Mouse (Mus musculus) retina, adult 2 months (tissue): ENCODE results near the gene Plb1.

Source experiments
- DNase-seq: peaks from one replicate; pipeline ENCODE4 v3.0.0-alpha.2; 2012; ENCODE audit warnings: low read depth, low spot score

Gene Plb1

DNA sequence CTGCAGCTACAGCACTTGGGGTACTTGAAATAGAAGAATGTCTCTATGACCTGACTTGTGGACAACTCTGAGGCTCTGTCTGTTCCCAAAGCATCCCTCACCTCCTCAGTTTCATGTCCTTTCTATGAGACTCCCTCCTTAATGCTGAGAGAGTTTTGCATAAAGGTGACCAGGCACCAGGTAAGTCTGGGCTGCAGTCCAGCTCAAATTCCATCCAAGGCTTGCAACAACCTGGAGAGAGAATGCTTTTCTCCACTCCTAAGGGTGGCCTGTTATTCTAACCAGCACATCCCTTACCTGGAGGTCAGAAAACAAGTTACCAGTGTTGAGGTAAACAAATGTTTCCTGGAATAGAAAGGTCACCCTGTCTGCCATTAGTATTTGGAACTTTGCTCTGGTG is 159.8 kb downstream of the Plb1 start:
- no peak for DNase-seq

GRCm38 (mm10) chr5:32394586-32394985 is 162.1 kb downstream of the Plb1 start:
- DNase-seq, result no peak

GRCm38 (mm10) chr5:32395101-32395892 is 162.8 kb downstream of the Plb1 start:
- DNase-seq, result no peak

DNA sequence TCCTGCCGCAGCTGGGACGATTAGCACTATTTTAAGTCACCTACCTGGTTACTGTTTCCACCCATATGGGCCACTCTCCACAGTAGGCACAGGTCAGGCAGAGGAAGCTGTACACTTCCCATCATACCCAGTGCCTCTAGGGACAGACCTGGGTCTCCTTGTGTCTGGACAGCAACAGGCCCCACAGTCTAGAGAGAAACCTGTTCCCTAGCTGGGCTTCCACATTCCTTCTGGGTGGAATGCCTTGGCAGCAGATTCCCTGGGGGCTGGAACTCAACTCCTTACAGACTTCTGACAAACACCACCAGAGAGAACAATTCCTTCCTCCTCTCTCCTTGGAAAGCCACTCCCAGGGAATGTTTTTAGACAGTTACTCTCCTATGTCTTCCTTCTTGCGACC is 165.2 kb downstream of the Plb1 start:
- DNase-seq, result no peak

DNA sequence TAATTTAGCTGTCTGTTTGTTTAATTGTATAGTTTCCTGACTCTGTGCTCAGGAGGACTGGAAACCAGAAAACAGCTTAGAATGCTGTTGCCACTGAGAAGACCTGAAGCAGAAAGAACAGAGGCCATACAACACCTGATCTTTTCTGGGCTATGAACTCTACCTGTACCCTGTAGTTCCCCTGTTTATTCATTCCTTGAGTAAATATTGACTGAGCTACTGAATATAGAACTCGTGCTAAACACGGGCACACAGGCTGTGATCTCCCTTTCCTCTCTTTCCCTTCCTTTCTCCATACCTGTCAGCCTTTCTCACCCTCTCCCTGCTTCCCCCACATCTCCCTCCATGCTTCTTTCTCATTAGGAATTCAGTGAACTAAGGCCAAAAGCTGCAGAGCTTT is 168.4 kb downstream of the Plb1 start:
- DNase-seq, result no peak

- no peak for DNase-seq
Observed at GRCm38 (mm10) chr5:32403082-32403953, 170.8 kb downstream of the Plb1 start.

DNA sequence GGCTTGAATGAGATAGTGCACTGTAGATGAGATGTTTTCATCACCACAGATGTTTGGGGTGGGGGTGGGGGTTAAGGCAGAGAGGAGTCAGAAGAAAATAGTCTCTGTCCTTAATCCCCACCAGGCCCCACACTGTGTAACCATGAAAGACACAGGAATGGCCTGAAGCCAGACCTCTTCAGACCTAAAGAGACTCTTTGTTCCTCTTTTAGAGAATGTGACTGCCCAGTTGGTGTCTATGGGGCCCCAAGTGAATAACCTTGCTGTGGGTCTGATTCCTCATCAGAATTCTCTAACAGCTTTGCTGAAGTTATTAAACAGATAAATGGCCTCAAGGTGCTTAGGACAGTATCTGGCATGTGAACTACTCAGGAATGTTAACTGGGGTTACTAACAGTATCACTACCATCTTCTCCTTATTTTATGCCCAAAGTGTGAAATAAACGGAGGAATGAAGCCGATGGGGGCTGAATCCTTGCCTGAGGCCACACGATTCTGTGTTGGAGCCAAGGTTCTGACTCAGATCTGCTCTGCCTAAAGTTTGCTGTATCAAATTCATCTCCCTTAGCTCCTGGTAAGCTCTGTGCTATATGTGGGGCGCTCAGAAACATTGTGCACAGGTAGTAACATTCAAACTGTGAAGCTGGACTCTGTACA is 172.8 kb downstream of the Plb1 start:
- DNase-seq, result no peak

GRCm38 (mm10) chr5:32408771-32409170 is 176.3 kb downstream of the Plb1 start:
- no peak for DNase-seq

GRCm38 (mm10) chr5:32409747-32410146 is 177.2 kb downstream of the Plb1 start:
- no peak for DNase-seq

DNA sequence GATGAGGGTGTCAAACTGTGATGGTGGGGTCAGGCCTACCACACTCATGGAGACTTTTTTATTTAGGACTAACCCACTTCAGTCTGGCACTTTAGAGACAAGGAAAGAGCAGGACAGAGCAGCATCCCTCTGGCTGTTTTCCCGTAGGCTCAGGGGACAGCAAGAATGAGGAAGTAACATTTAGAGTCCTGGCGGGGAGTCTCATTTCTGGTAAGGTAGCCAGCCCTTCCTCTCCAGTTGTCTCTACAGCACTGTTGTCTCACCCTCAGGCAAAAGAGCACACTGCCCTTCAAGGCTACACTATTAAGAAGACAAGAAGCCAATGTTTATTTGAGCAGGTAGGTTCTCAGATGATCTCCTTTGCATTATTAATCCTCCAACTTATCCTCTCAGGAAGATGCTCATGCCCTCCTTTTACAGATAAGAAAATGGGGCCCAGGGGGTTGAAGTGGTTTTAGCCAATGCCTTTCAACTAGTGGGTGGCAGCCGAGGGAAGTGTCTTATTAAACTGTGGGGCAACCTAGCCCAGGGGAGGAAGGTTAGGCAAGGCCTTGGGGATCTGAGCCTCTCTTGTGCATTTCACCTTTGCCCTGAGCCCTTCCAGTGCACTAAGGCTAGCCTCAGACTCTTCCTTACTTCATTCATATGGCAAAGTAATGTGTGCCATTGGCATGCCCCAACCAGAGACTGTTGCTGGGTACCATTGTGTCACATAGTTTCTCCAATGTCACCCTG is 178.6 kb downstream of the Plb1 start:
- DNase-seq, result no peak

GRCm38 (mm10) chr5:32412186-32412950 is 179.9 kb downstream of the Plb1 start:
- DNase-seq, result no peak

DNA sequence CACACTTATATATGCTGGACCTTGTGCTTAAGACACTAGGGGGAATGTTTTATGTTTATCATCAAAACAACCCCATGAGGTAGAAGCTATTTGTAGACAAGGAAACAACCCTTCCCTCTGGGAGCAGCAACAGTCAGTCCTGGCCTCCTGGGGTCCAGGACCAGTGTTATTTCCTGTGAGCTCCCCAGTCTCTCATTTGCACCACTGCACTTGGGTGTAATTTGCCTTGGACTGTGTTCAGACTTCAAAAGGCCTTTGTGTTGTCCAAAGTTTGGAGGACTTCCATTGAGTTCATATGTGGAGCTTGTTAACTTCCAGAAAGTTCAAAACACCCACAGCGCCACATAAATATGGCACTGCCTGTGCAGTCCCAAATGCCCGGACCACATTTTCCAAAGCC is 180.6 kb downstream of the Plb1 start:
- no peak for DNase-seq

GRCm38 (mm10) chr5:32413569-32413968 is 181.1 kb downstream of the Plb1 start:
- DNase-seq, result no peak

- no peak for DNase-seq
Observed at GRCm38 (mm10) chr5:32414461-32414985, 182.0 kb downstream of the Plb1 start.

- no peak for DNase-seq
Observed at GRCm38 (mm10) chr5:32415554-32415953, 183.0 kb downstream of the Plb1 start.
